Mouse (Mus musculus): ENCODE results near the gene Foxe1. TPM values are rescaled to one million over a fixed set of nuclear protein-coding genes. Genes with fewer than 3 reads are reported as not detected.

The Foxe1 gene
- polyA plus RNA-seq, 1 experiment from 2014 or later, result not detected

Other genes starting within 250 kb of the Foxe1 start
- gene Ncbp1, start 205.0 kb upstream of the Foxe1 start, polyA plus RNA-seq (2014; fragmentation: Nextera tagmentation; extraction: Ambion mirVana), result 72.7 and 100 TPM in 2 replicates
- 23.5 and 24.6 TPM in 2 replicates for gene Tstd2, start 204.9 kb upstream of the Foxe1 start, polyA plus RNA-seq (2014; fragmentation: Nextera tagmentation; extraction: Ambion mirVana)
- 33.3 and 34.5 TPM in 2 replicates for gene Xpa, start 147.3 kb upstream of the Foxe1 start, polyA plus RNA-seq (2014; fragmentation: Nextera tagmentation; extraction: Ambion mirVana)
- gene Trmo, start 45.8 kb downstream of the Foxe1 start, polyA plus RNA-seq (2014; fragmentation: Nextera tagmentation; extraction: Ambion mirVana), result 8.6 and 10.1 TPM in 2 replicates
- 0.12 TPM in 1 of 2 replicates, not detected in the other for gene Hemgn, start 69.9 kb downstream of the Foxe1 start, polyA plus RNA-seq (2014; fragmentation: Nextera tagmentation; extraction: Ambion mirVana)
- gene Anp32b, start 107.3 kb downstream of the Foxe1 start, polyA plus RNA-seq (2014; fragmentation: Nextera tagmentation; extraction: Ambion mirVana), result 64.0 and 70.4 TPM in 2 replicates
- gene Nans, start 145.6 kb downstream of the Foxe1 start, polyA plus RNA-seq (2014; fragmentation: Nextera tagmentation; extraction: Ambion mirVana), result 47.3 and 47.5 TPM in 2 replicates
- gene Trim14, start 192.5 kb downstream of the Foxe1 start, polyA plus RNA-seq (2014; fragmentation: Nextera tagmentation; extraction: Ambion mirVana), result 0.96 and 2.4 TPM in 2 replicates

All from midbrain, embryonic 14.5 days (tissue).